Comparison of ENCODE assay signal across 10 mouse cellular contexts in genomic region chr1:127348642-127349341, GRCm38 (mm10).
A peak's percentile ranks its signal among the peaks of the same experiment; 100 is the strongest.
DNase-seq lines count a peak whose midpoint lies in the region; ATAC-seq and TF ChIP-seq lines count a peak whose summit lies in the region.
"Had no signal": no experiment of that assay in that cellular context is flagged by ENCODE, and none has a peak within 500 bp of the region (broad histone marks: within the 10 kb centered on the region; RNA-seq: fewer than 3 reads in every experiment).

No protein-coding gene starts in this region.

- peak; percentile 28 to 33 for DNase-seq in cerebellum, postnatal 10 days
- no peak for DNase-seq in cerebellum, adult 11-12 months
- no peak for DNase-seq in lung, adult 18-20 months
- peak; percentile 84 for DNase-seq in fibroblast of lung, adult 2 months (ENCODE audit: low read depth)
- peak; percentile 68 for DNase-seq in hindbrain, postnatal 0 days (ENCODE audit: low spot score)
- no peak for DNase-seq in adrenal gland, adult 2 months
- no peak for DNase-seq in retina, embryonic 14.5 days (ENCODE audit: low spot score)
- DNase-seq: kidney, postnatal 36 days had no signal

- H3K9me3 ChIP-seq in lung, embryonic 16.5 days (ENCODE audit: control insufficient read depth, low read length), result no peaks in the 10 kb centered on the region
- no peaks in the 10 kb centered on the region for H3K9me3 ChIP-seq in hindbrain, postnatal 0 days (ENCODE audit: low read length)
- H3K9me3 ChIP-seq: lung, embryonic 15.5 days had no signal

- no peaks in the 10 kb centered on the region for H3K36me3 ChIP-seq in lung, embryonic 16.5 days (ENCODE audit: control insufficient read depth, insufficient read depth, low read length)
- H3K36me3 ChIP-seq in hindbrain, postnatal 0 days (ENCODE audit: insufficient read depth, low read length), result no peaks in the 10 kb centered on the region; the same call in 1 of the 2 replicates
- H3K36me3 ChIP-seq: lung, embryonic 15.5 days had no signal

- no peak overlapping the region for H3K9ac ChIP-seq in lung, embryonic 16.5 days (ENCODE audit: low read length)
- no peak overlapping the region for H3K9ac ChIP-seq in hindbrain, postnatal 0 days (replicated peaks; ENCODE audit: low read length)
- H3K9ac ChIP-seq: lung, embryonic 15.5 days had no signal

- H3K27me3 ChIP-seq in lung, embryonic 16.5 days (ENCODE audit: control insufficient read depth, insufficient read depth, low read depth, low read length), result no peaks in the 10 kb centered on the region
- no peaks in the 10 kb centered on the region for H3K27me3 ChIP-seq in hindbrain, postnatal 0 days (ENCODE audit: insufficient read depth, low read length)
- H3K27me3 ChIP-seq: lung, embryonic 15.5 days had no signal

- no peak overlapping the region for H3K4me2 ChIP-seq in lung, embryonic 16.5 days (ENCODE audit: low read depth, low read length)
- H3K4me2 ChIP-seq in hindbrain, postnatal 0 days (ENCODE audit: low read depth, low read length), result no peak overlapping the region
- H3K4me2 ChIP-seq: lung, embryonic 15.5 days had no signal

- H3K27ac ChIP-seq in lung, embryonic 16.5 days (ENCODE audit: low read length), result no peak overlapping the region
- H3K27ac ChIP-seq in hindbrain, postnatal 0 days, result peak overlapping the region; percentile 32; the same call in 1 of the 2 replicates
- H3K27ac ChIP-seq: lung, embryonic 15.5 days had no signal

- H3K4me1 ChIP-seq in lung, embryonic 16.5 days (replicated peaks; ENCODE audit: control insufficient read depth, insufficient read depth, low read length), result no peaks in the 10 kb centered on the region; the same call in 1 of the 2 replicates
- H3K4me1 ChIP-seq in hindbrain, postnatal 0 days (ENCODE audit: insufficient read depth, low read length), result peaks cover 11% of the 10 kb centered on the region; the same call in 1 of the 2 replicates
- H3K4me1 ChIP-seq: lung, embryonic 15.5 days had no signal

- WGBS in lung, embryonic 16.5 days, result 65% methylated on average over 9 of the region's 9 CpGs
- 61% methylated on average over 9 of the region's 9 CpGs for WGBS in hindbrain, postnatal 0 days

- no peak for TF ChIP-seq CTCF in hindbrain, postnatal 0 days (IDR thresholded peaks at IDR 0.05; ENCODE audit: low read depth)

- peak; percentile 62; the same call in 1 of the 2 replicates for ATAC-seq in lung, embryonic 16.5 days (ENCODE audit: low read depth)
- ATAC-seq in hindbrain, postnatal 0 days, result peak; percentile 79

- no peak overlapping the region for H3K4me3 ChIP-seq in lung, embryonic 16.5 days (ENCODE audit: low read length)
- H3K4me3 ChIP-seq in hindbrain, postnatal 0 days (ENCODE audit: low read length), result no peak overlapping the region
- H3K4me3 ChIP-seq: lung, embryonic 15.5 days had no signal

Comparison
In these comparisons a context has a peak if more than half of its experiments do, and no peak if none do; other contexts are left out.
1. DNase-seq: peak in cerebellum, postnatal 10 days (2 of 2), fibroblast of lung, adult 2 months (single experiment) and hindbrain, postnatal 0 days (single experiment); none in cerebellum, adult 11-12 months (single experiment), lung, adult 18-20 months (0 of 2), adrenal gland, adult 2 months (single experiment) and retina, embryonic 14.5 days (single experiment).